Mouse (Mus musculus) hindbrain, embryonic 13.5 days (tissue): ENCODE data around the gene Prf1. TPM values are rescaled to one million over a fixed set of nuclear protein-coding genes. Genes with fewer than 3 reads are reported as not detected.
A peak's percentile ranks its signal among the peaks of the same experiment; 100 is the strongest.

Experiments used
- ATAC-seq: fragments of 200-750 bp; cut with Nextera tagmentation; 2 replicates; pipeline ENCODE4 v1.8.0; 2017; ENCODE audit warnings: moderate TSS enrichment; ENCODE audit not compliant: low FRiP score
- H3K27ac ChIP-seq: fragments of 300-500 bp; sonication (generic); 2 replicates; pipeline ENCODE4 v1.5.1; 2015; ENCODE audit warnings: inconsistent platforms, mild to moderate bottlenecking, moderate library complexity
- H3K27me3 ChIP-seq: fragments of 300-500 bp; sonication (generic); 2 replicates; pipeline ENCODE4 v1.6.1; 2015; ENCODE audit warnings: mild to moderate bottlenecking, inconsistent platforms
- H3K36me3 ChIP-seq: fragments of 300-500 bp; sonication (generic); 2 replicates; pipeline ENCODE4 v1.6.1; 2015; ENCODE audit warnings: mild to moderate bottlenecking, inconsistent platforms
- H3K4me1 ChIP-seq: fragments of 300-500 bp; sonication (generic); replicated peaks from 2 replicates; pipeline ENCODE4 v1.6.1; 2015; ENCODE audit warnings: inconsistent platforms
- H3K4me2 ChIP-seq: fragments of 300-500 bp; sonication (generic); 2 replicates; pipeline ENCODE4 v1.6.1; 2015; ENCODE audit warnings: inconsistent platforms, mild to moderate bottlenecking, moderate library complexity
- H3K4me3 ChIP-seq: fragments of 300-500 bp; sonication (generic); 2 replicates; pipeline ENCODE4 v1.5.1; 2015; ENCODE audit warnings: mild to moderate bottlenecking, inconsistent platforms
- H3K9ac ChIP-seq: fragments of 300-500 bp; sonication (generic); 2 replicates; pipeline ENCODE4 v1.6.1; 2015; ENCODE audit warnings: mild to moderate bottlenecking, inconsistent platforms
- H3K9me3 ChIP-seq: fragments of 300-500 bp; sonication (generic); 2 replicates; pipeline ENCODE4 v1.6.1; 2016; ENCODE audit warnings: inconsistent platforms
- WGBS: fragments of 180-500 bp; shearing (Covaris S2); methylation state at CpG from one replicate; pipeline ENCODE4 v1.1.7; 2015; 5-methylcytosine and 5-hydroxymethylcytosine counted together
- polyA plus RNA-seq: library from polyadenylated mRNA; unstranded; fragments of >200 nt; fragmentation: Nextera tagmentation; extraction: Ambion mirVana; gene quantifications from 2 replicates; pipeline ENCODE4 v1.2.1, GENCODE M21; 2015

Prf1 gene
- 0.06 TPM in 1 of 2 replicates, not detected in the other for polyA plus RNA-seq

DNA sequence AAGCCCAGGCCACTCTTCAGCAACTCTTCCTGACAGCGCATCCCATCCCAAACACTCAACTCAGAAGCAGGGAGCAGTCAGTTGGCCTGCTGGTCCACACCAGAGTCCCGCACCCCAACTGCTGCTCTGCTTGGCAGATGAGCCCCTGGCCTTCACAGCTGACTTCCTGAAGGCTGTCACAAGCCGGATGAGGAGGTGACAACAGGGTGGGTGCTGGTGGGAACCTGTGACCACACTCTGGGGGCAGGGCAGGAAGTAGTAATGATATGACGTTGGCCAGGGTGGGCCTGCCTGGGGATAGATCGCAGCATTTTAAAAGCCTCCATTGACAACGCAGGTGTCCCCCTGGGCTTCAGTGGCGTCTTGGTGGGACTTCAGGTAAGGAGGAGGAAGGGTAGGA, at the start of gene Prf1:
Gene Prf1, plus strand, starts transcription at position 357 of the 400 bp plus-strand sequence.
- ATAC-seq = no peak
- H3K36me3 ChIP-seq = no peaks in the 10 kb centered on the region
- WGBS = 96% methylated on average over 7 of the region's 7 CpGs
- H3K4me3 ChIP-seq = no peak within 1 kb of the TSS
- H3K9ac ChIP-seq = no peak within 1 kb of the TSS
- H3K4me2 ChIP-seq = no peak within 1 kb of the TSS
- H3K27me3 ChIP-seq = no peaks in the 10 kb centered on the region
- no peak within 1 kb of the TSS for H3K27ac ChIP-seq
- no peaks in the 10 kb centered on the region for H3K4me1 ChIP-seq
- H3K9me3 ChIP-seq = no peaks in the 10 kb centered on the region

- Histone ChIP-seq H3K27ac (no peak overlapping the region), H3K9me3 (0 out of 2 replicates have a peak, but pooled peaks cover 2% of the 10 kb centered on the region), H3K4me3 (no peak overlapping the region), H3K9ac (no peak overlapping the region), H3K4me2 (no peak overlapping the region), H3K4me1 (0 out of 2 replicates have a peak, but pooled peaks cover 11% of the 10 kb centered on the region), H3K36me3 (no peaks in the 10 kb centered on the region), H3K27me3 (no peaks in the 10 kb centered on the region)
- 79% methylated on average over 13 of the region's 13 CpGs for WGBS
- no peak for ATAC-seq
Observed at GRCm38 (mm10) chr10:61248596-61249114, 49.0 kb upstream of the Prf1 start.

DNA sequence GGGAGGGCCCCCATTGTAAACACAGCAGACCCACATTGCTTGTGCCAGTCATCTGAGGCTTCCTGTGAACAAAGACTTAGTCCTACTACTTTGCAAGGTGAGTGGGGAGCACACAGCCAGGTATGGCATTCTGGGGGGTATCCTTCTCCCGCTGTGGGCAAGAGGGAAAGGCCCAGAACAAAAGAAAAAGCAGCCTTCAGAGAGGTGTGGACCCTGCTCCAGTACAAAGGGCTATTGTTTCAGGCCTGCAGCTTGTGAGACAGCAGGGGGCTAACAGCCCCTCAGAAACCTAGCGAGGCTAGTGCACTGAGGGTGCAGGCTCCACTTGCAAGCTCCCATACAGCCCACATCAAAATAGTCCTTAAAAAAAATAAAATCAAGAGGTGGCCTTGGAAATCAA, 47.7 kb upstream of the Prf1 start:
- 14% methylated on average over 2 of the region's 2 CpGs for WGBS
- 0 out of 2 replicates have a peak, but pooled peaks cover 11% of the 10 kb centered on the region for H3K4me1 ChIP-seq

DNA sequence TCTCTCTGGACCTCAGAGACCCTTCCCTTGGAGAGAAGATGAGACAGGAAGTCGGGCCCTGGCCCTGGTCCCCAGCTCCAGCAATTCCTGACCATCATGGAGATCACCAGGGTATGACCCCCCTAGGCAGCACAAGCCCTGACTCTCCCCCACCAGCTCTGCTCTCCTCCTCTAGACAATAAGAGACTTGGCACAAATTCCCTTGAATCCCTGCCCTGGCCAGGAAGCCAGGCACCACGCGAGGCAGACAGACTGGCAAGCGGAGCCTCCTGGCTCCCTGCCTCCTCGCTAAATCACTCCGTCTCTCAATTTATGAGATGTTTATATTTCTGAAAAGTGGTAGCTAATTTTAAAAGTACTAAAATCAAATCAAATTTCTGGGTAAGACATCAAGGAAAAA, 42.9 kb upstream of the Prf1 start:
- 85% methylated on average over 6 of the region's 6 CpGs for WGBS
- no peak overlapping the region for H3K4me2 ChIP-seq
- H3K4me3 ChIP-seq = no peak overlapping the region
- H3K27ac ChIP-seq = no peak overlapping the region
- ATAC-seq = no peak
- H3K27me3 ChIP-seq = no peaks in the 10 kb centered on the region
- no peaks in the 10 kb centered on the region for H3K36me3 ChIP-seq
- H3K4me1 ChIP-seq = 0 out of 2 replicates have a peak, but pooled peaks cover 4% of the 10 kb centered on the region
- H3K9ac ChIP-seq = no peak overlapping the region
- H3K9me3 ChIP-seq = peaks cover 8% of the 10 kb centered on the region; the same call in 1 of the 2 replicates

More for the DNA sequence above, 47.7 kb upstream of the Prf1 start:
- Histone ChIP-seq H3K9me3 (0 out of 2 replicates have a peak, but pooled peaks cover 3% of the 10 kb centered on the region), H3K36me3 (no peaks in the 10 kb centered on the region), H3K27ac (no peak overlapping the region), H3K4me2 (no peak overlapping the region), H3K4me3 (no peak overlapping the region), H3K9ac (no peak overlapping the region), H3K27me3 (no peaks in the 10 kb centered on the region)
- ATAC-seq = no peak

DNA sequence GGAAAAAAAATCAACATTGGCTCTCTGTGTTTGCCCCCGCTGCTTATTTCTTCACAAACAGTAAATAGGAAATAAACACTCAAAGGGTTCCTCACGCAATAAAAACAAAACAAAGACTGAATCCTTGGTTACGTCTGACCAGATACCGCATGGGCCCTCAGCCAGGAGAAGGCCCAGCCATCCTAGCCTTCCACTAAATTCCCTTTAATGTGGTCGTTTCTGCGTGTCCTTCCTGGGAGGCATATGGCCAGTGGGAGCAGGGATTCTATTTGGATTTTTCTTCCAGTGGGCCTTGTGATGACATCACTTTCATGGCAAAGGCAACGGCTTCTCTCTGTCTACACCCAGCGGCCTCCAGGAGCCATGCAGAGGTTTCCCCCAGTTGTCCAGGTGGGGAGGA, 42.4 kb upstream of the Prf1 start:
- ATAC-seq = no peak

DNA sequence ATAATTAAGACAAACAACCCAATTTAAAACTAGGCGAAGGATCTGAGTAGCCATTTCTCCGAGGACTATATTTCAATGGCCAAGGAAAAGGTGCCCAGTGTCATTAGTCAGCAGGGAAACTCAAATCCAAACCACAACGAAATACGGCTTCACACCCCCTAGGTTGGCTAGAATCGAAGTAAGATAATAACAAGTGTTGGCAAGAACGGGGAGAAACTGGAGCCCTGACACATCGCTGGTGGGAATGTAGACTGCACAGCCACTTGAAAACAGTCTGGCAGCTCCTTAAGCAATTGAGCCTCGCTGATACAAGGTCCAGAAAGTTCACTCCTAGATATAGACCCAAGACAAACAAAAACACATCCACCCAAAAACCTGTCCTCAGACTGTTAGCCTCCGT, 41.0 kb upstream of the Prf1 start:
- 95% methylated on average over 9 of the region's 9 CpGs for WGBS
- ATAC-seq = no peak
- Histone ChIP-seq H3K4me1 (no peaks in the 10 kb centered on the region), H3K27me3 (no peaks in the 10 kb centered on the region), H3K9ac (no peak overlapping the region), H3K9me3 (peaks cover 8% of the 10 kb centered on the region; the same call in 1 of the 2 replicates), H3K4me2 (no peak overlapping the region), H3K4me3 (no peak overlapping the region), H3K27ac (no peak overlapping the region), H3K36me3 (no peaks in the 10 kb centered on the region)

More for the DNA sequence above, 42.4 kb upstream of the Prf1 start:
- Histone ChIP-seq H3K4me1 (no peaks in the 10 kb centered on the region), H3K27ac (no peak overlapping the region; the same call in 1 of the 2 replicates), H3K27me3 (no peaks in the 10 kb centered on the region), H3K9me3 (peaks cover 8% of the 10 kb centered on the region; the same call in 1 of the 2 replicates), H3K9ac (no peak overlapping the region), H3K4me2 (no peak overlapping the region), H3K4me3 (no peak overlapping the region), H3K36me3 (no peaks in the 10 kb centered on the region)
- WGBS = 85% methylated on average over 8 of the region's 8 CpGs

- 100% methylated on average over 1 of the region's 1 CpGs for WGBS
- H3K4me2 ChIP-seq = no peak overlapping the region
- no peak overlapping the region for H3K27ac ChIP-seq
- H3K27me3 ChIP-seq = no peaks in the 10 kb centered on the region
- ATAC-seq = no peak
- no peaks in the 10 kb centered on the region for H3K4me1 ChIP-seq
- H3K9ac ChIP-seq = no peak overlapping the region
- peaks cover 8% of the 10 kb centered on the region; the same call in 1 of the 2 replicates for H3K9me3 ChIP-seq
- no peak overlapping the region for H3K4me3 ChIP-seq
- no peaks in the 10 kb centered on the region for H3K36me3 ChIP-seq
Observed at GRCm38 (mm10) chr10:61258131-61258530, 39.5 kb upstream of the Prf1 start.

DNA sequence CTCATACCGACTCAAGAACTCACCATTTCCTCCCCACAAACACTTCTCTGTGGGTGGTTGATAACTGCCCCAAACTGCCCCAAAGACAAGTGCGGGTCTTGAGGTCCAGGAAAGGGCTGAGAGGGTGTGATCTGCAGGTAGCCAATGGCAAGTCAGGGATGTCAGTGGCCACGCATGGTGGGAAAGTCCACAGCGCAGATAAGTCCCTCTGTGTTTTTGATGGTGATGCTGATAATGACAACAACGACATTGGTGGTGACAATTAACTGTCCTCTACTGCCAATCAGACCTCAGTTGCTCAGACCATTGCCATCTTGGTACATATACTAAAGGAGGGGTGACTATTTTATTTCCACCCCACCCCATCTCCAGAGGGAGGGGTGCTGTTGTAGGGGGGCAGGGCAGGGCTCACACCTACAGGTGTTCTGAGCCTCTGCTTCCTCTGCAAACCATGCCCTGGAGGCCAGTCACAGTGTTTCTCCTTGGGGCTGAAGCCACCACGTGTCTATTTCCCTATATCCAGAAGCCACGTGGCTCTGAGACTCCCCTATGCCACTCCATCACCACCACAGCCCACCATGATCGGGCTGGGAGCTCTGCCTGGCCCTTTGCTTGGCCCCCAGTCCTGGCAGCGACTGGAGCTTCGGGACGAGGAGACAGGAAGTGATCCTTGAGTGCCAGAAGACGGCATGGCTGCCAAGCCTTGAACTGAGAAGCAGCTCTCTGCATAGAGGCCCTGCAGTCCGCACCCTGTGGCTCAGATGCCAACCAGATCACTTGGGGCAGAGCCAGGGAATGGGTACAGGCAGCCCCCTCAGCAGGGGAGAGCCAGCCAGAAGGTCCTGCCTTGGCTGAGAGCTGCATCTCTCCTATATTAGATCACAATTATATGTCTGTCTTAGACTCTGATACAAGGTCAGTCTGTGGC, 36.1 kb upstream of the Prf1 start:
- Histone ChIP-seq H3K36me3 (no peaks in the 10 kb centered on the region), H3K27me3 (no peaks in the 10 kb centered on the region), H3K9me3 (peaks cover 5% of the 10 kb centered on the region; the same call in 1 of the 2 replicates), H3K9ac (no peak overlapping the region), H3K4me2 (no peak overlapping the region), H3K4me3 (no peak overlapping the region), H3K4me1 (no peaks in the 10 kb centered on the region), H3K27ac (no peak overlapping the region)
- 80% methylated on average over 13 of the region's 13 CpGs for WGBS
- ATAC-seq = no peak

DNA sequence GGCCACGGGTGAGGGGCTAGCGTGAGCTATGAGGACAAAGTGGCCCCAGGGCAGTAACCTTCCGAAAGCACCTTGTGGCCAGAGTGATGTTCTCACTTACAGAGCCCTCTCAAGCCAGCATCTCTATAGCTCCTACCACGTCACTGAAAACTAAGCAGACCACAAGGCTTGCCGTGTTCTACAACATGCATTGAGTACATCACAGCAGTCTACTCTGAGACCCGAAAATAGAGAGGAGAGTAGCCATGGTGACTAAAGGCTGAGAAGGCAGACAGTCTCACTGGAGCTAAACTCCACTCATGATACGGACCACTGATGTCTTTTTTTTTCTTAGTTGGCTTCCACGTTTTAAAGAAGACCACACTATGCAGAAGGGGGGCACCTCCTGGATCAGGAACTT, 34.0 kb upstream of the Prf1 start:
- 81% methylated on average over 8 of the region's 8 CpGs for WGBS
- no peak for ATAC-seq

GRCm38 (mm10) chr10:61267378-61267777, 30.3 kb upstream of the Prf1 start:
- Histone ChIP-seq H3K4me3 (no peak overlapping the region), H3K27me3 (peaks cover 19% of the 10 kb centered on the region), H3K4me1 (no peaks in the 10 kb centered on the region), H3K9me3 (no peaks in the 10 kb centered on the region), H3K9ac (no peak overlapping the region), H3K36me3 (no peaks in the 10 kb centered on the region), H3K27ac (no peak overlapping the region), H3K4me2 (no peak overlapping the region)
- no peak for ATAC-seq
- WGBS = 92% methylated on average over 5 of the region's 5 CpGs

More for the DNA sequence above, 34.0 kb upstream of the Prf1 start:
- no peaks in the 10 kb centered on the region for H3K4me1 ChIP-seq
- no peaks in the 10 kb centered on the region for H3K36me3 ChIP-seq
- H3K27ac ChIP-seq = no peak overlapping the region
- H3K4me2 ChIP-seq = no peak overlapping the region
- no peaks in the 10 kb centered on the region for H3K27me3 ChIP-seq
- no peaks in the 10 kb centered on the region for H3K9me3 ChIP-seq
- H3K9ac ChIP-seq = no peak overlapping the region
- H3K4me3 ChIP-seq = no peak overlapping the region

DNA sequence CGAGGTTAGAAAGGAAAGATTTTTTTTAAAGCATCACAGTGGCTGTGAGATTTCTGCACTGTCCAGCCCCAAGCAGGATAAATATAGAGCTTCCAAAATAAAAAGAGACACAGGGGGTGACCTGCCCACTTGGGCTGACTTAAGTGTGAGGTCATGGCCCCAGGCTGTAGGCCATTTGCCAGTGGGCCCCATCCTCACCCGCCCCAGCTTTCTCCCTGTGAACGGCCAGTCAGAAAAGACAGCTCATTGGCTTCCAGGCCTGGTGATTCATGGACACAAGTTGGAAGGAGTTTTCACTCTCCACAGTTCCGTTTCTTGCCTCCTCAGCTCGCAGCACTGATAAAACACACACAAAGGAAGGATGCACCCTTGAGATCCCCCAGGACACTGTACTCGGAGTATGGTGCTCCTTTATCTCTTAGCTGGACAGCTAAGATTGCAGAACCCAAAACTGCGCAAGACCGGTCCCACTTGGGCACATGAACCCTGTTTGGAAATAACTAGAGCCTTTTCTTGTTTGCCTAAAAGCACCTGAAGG, 25.5 kb upstream of the Prf1 start:
- Histone ChIP-seq H3K36me3 (no peaks in the 10 kb centered on the region), H3K4me1 (peaks cover 13% of the 10 kb centered on the region), H3K27ac (no peak overlapping the region), H3K9me3 (no peaks in the 10 kb centered on the region), H3K4me2 (no peak overlapping the region), H3K27me3 (peaks cover 54% of the 10 kb centered on the region), H3K9ac (no peak overlapping the region), H3K4me3 (no peak overlapping the region)
- 56% methylated on average over 8 of the region's 8 CpGs for WGBS
- no peak for ATAC-seq

- 43% methylated on average over 5 of the region's 5 CpGs for WGBS
- Histone ChIP-seq H3K27ac (no peak overlapping the region), H3K4me2 (peak overlapping the region; percentile 92), H3K4me1 (peaks cover 13% of the 10 kb centered on the region), H3K36me3 (no peaks in the 10 kb centered on the region), H3K9ac (peak overlapping the region; percentile 69), H3K4me3 (peak overlapping the region; percentile 55), H3K27me3 (peaks cover 54% of the 10 kb centered on the region), H3K9me3 (no peaks in the 10 kb centered on the region)
- ATAC-seq = 0 out of 2 replicates have a peak, but pooled peaks have one; percentile 2
Observed at GRCm38 (mm10) chr10:61272631-61273030, 25.0 kb upstream of the Prf1 start.
